Mouse (Mus musculus) CD4-positive, CD25-positive, alpha-beta regulatory T cell, adult 2 months (primary cell): Measurements from ENCODE around the gene Gpatch2.
A peak's percentile ranks its signal among the peaks of the same experiment; 100 is the strongest.

Experiments used
- DNase-seq: peaks from one replicate; pipeline ENCODE4 v3.0.0-alpha.2; 2012; ENCODE audit warnings: low read depth, low spot score

The Gpatch2 gene

DNA sequence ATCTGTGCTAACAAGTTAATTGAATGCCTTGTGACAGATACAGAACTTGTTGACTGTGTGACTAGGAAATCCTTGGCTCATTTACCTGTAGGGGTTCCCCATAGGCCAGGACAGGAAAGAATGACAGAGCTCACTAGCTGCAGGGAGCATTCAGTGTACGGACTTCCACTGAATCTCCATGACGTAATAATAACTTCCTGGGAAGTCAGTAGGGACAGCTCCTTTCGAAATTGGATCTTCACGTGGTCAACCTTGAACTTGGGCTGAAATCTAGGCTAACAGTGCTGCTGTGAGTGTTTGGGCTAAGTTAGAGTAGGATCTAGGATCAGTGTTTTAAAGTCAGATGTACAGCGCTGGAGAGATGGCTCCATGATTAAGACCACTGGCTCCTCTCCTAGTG lies 29.4 kb downstream of the Gpatch2 start:
- DNase-seq, result no peak

DNA sequence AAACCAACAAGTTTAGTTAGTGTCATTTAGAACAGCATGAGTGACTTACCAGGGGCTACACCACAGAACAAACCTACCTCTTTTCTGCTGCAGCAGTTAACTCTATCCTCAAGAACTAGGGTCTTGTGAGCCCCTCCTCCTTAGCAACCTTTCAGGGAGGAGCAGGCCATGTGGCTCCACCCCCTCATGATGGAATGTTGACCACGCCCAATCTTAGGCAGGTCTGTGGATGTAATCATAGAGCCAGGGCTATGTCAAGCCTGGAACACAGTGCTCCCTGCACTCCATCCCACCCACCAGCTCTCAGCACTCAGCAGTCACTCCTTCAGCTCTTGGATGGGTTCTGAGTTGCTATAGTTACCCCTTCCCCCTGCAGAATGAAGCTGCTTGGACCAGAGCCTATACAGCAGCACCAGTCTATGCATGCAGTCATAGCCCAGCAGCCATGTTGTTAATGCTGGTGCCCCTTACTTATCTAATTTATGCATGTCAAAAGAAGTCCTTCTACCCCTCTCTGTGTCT lies 35.5 kb downstream of the Gpatch2 start:
- no peak for DNase-seq

DNA sequence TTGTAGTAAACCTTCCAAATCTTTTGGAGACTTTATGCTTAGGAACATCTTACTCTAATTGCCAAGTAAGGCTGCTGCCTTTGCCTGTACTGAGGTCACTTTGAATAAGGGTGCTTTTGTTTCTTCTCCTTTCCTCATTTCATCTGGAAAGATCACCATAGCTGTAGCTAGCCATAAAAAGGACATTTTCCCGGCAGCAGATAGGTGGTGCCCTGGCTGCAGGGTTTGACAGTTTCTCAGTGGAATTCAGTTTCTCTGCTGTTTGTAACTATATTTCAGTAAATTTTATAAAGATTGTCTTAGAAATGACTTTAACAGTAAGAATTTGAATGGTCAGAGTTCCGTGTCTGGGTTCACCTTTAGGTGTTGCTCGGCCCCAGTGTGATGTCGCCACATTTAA lies 43.4 kb downstream of the Gpatch2 start:
- no peak for DNase-seq

DNA sequence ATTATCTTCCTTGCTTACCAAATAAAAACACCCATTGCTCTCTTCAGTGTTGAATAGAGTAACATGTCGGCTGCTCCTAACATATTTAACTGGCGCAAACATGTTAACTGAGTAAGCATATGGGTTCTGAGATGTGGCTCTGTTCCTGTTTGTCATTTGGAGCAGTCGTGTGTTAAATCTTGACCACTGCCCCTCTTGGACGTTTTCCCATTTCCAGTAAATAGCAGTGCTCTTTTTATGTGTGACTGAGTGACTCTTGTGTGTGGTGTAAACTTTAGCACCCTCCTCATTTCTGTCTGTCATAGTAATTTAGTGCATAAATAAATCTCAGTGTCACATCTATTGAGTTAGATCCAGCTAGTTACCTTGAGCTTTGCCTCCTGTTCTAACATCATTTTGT lies 52.3 kb downstream of the Gpatch2 start:
- no peak for DNase-seq

DNA sequence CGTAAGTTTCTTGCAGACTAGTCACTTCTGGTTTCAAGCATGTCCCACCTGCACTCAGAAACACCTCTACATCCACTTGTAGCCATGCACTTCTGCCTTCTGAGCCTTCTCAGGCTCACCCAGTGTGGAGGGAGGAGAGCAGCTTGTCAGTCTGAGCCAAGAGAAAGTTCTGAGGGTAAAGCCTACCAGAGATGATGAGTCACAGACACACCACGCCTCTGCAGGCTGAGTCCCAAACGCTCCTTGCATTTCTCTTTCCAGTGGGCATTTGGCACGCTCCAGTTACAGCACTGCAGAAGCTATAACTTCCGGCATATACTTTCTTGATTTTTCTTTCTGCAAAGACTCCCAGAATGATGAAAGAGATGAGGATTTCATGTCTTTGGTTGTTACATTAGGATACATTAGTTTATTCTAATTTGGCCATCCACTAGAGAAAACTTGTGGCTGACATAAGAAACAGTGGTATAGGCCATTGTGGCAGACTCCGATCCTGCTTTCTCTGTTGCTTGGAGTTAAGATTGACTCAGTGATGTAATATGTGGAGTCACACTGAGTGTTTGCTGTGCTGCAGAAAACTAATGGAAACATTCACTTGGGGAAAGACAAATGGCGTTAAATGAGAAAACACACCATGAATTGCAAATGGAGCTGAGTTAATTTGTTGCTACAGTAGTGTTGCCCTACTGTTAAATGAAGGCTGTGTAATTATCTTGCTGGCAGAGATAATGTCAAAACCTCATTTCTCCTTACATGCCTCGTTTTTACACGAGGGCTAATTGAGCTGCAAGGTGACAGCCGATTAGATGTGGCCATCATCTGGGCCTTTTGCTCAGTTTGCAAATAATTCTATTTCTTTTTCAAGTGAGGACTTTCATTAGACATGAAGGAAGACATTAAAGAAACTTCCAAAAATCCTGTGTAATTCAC lies 55.3 kb downstream of the Gpatch2 start:
- no peak for DNase-seq

DNA sequence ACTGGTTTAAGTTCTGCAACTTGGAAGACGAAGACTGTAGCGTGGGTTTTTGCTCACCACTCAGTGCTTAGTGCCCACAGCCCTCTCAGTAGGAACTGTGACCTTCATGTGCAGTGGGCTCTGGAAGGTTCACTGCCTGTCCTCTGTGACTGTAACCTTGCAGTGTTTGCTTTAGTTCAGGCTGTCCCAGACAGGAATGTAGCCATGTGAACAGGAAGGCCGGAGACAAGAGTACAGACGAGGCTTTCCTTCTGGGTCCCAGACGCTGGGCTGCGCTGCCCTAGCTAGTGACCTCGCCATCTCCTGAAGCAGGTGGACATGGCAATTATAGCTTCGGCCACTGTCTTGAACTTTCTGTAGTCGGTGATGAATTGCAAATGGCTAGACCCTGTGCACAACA lies 62.0 kb downstream of the Gpatch2 start:
- DNase-seq, result no peak

DNA sequence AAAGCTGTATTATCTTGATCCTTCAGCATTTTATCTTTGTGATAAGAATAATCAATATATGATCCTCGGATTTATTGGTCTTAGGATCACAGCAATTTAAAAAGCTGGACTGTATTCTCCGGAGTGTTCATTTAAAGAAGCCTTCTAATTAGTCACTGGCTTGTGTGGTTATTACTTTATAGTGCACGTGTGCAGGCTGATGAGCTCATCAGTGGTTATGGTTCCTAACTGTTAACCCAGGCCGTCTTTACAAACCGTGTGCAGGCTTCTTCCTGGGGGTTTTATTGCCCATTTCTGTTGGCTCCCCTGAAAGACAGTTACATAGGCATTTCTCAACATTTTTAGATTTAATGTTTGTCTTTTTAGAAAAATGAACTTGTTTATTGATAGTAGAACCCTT lies 63.2 kb downstream of the Gpatch2 start:
- DNase-seq, result no peak

DNA sequence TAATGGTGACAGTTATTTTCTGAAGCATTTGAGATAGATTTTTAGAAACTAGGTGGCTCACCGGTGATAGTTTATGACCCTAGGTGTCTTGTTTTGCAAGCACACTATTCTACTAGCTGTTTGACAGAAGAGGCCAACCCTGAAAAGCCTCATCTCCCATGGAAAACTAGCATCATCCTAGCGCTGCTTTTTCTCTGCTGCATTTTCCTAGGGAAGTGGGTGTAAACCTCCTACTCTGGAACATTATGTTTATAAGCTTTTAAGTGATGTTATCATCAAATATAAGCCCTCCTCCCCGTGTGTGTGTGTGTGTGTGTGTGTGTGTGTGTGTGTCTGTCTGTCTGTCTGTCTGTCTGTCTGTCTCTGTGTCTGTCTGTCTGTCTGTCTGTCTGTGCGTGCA lies 64.5 kb downstream of the Gpatch2 start:
- no peak for DNase-seq

DNA sequence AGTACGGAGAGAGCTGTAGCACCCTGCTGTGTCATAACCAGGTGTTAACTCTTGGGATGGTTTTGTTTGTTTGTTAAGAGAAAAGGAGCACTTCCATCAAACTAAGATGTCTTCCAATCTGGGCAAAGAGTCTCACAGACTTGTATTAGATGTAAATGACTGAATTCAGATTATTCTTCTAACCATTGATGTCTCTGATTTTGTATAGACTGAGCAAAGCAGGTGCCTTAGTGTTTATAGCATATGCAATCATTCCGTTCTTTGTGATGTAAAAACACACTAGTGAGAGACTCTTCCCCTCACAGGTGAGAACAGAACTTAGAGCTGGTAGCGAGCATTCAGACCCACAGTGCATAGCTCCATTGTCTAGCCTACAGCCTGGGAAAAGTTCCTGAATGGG lies 67.0 kb downstream of the Gpatch2 start:
- DNase-seq, result no peak

DNA sequence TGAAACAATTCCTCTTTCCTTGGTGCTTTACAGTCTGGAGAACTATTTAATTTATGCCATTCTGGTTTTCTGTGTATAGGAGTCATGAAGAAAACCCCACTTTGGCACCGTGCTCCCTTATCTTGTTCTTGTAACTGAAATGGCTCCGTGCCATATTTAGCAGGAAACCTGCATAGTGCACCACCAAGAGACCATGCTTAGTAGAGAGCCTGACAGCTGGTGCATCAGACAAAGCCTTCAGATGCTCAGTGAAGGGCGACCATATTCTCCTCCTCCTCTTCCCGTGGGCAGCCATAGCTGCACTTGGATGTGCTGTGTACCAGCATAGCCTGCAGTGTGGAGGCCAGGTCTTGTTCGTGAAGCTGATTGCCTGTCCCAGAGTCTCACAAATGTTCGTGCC lies 67.5 kb downstream of the Gpatch2 start:
- DNase-seq, result no peak

DNA sequence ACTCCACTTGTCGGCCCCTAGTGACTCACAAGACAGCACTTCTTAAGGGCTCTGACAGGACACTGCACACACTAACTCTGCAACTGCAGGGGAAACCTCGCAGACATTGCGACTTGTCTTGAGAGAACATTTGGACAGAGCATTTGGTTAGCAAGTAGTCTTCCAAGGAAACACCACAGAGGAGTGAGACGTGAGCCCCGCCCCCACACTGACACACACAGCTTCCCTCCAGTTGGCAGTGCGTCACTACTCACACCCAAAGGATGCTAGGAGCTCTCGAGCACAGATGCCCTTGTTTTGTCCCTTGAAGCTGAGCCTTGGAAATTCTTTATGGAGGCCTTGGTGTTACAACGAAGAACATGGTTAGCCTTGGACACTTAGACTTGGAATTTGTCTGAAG lies 70.4 kb downstream of the Gpatch2 start:
- DNase-seq, result no peak

DNA sequence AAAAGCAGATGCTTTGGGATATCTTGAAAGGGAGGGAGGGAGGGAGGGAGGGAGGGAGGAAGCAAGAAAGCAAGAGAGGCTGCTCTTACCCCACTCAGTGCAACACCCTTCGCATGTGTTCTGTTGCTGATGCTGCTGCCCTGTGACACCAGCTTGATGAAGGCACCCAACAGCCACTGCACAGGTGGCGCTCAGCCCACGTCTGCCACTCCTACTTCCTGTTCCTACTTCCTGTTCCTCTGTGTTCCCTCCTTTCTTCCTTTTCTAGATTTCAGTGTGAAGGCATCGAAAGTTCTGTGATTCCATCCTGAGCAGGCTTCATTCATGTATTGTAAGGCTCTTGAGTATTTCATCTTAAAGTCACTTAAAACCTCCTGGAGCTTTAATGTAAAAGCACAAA lies 71.1 kb downstream of the Gpatch2 start:
- peak; percentile 45 for DNase-seq

DNA sequence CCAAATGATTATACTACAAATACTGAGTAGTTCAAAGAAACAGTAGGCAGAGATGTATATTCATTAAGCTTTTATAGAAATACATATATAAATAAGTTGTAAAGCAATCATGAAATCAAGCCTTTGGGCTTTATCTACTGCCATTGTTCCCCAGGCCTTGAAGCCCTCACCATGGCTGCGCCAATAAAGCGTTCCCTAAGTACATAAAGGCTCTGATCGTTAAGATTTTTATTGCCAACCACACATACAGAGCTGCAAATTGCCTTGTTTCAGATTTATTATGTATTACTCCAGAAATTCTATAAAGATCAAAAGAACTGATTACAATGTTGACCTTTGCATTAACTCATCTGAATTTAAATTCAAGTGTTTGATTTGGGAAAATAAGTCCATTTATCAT lies 71.6 kb downstream of the Gpatch2 start:
- no peak for DNase-seq

DNA sequence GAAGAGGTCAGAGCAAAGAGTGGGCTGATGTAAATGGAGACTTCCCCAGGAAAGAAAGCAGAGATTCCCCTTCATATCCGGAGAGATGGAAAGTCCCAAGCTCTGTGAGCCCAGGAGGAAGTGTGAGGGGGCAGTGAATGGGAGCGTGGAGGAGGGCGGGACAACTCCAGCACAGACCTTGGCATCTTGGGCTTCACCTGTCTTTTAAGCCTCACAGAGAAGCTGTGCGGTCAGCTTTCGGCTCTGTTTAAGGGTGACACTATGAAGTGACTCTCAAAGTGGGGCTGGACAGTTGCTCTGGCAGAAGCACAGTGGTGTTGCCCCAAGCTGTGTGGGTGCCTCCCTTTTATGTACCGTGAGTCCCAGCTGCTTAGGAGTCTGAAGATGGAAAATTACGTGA lies 74.9 kb downstream of the Gpatch2 start:
- DNase-seq, result no peak

DNA sequence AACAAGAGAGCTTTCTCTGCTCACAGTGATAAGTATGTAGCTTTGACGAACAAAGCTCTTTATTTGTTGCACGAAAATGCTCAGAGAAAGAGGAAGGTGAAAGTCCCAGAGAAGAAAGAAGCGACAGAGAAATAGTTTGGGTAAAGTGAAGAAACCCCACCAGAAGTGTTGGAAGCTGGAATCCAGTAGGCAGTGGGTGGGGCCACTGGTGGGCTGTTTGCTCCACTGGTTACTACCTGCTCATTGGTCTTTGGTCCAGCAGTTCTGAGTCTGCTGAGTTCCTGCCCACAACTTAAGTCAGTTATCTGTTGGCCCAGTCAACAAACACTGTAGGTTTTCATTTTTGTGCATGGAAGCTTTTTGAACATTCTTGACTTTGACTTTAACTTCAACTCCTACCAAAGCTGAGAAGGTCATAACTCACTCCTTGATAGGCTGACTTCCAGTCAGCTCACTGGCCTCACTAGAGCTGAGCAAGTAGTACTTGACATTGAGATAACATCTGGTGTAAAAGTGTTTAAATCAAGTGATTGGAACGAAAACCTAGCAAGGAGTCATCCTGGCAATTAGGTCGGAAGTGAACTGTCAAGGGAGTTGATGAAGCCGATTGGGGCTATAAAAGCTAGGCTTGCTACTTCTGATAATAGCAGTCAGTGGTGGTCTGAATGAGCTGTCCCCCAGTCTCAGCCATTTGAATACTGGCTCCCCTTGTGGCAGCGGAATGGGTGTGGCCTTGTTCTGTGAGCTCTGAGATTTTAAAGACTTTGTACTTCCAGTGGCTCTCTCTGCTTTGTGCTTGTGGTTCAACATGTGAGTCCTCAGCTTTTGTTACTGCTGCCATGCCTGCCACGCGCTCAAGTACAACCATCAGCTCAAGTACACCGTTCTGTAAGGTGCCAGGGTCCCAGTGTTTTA lies 76.4 kb downstream of the Gpatch2 start:
- no peak for DNase-seq

DNA sequence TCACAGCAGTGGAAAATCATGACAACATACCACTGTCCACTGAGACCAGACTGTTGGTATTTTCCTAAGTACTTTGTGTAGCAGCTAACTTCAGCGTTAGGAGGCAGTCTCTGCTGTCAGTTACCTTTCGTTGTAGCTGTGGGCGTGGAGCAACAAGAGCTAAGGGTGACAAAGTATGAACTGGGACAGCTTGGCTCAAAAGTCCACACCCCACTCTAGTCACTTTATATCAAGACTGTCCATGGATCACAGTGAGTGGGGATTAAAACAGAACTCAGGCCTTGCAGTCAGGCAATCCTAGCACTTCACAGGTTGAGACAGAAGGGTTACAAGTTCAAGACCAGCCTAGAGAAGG lies 77.1 kb downstream of the Gpatch2 start:
- no peak for DNase-seq

DNA sequence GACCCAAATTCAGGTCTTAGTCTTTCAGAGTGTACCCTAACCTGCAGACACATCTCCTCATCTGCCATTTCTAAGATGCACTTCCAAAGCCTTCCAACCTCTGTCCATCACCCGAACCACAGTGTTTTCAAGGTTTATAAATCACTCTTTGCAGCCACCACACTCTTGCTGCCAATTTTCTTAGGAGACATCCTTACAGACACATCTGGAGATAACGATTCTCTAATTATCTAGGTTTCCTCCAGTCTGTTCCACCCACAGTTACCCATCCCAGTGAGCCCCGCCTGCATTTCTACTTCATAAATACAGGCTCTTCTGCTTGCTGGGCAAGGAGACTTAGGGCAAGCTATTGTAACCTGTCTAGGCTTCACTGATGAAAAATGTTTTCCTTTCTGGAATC lies 77.9 kb downstream of the Gpatch2 start:
- no peak for DNase-seq

DNA sequence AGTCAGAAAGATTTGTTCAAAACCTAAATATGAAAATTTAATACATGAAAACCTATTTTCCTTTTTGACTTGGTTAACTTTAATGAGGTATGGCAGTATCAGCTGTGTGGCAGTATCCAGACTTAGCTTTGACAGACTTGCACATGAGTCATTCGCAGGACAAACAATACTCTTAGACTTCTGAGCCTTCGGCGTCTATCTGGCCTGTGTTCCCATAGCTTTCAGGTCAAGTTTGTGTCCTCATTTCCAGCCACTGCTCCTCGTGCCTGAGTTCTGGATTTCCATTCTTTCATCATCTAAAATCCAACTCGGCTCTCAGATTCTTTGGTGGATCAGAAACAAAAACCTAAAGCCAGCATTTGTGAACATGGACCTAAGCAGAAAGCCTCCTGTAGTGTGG lies 79.2 kb downstream of the Gpatch2 start:
- no peak for DNase-seq

DNA sequence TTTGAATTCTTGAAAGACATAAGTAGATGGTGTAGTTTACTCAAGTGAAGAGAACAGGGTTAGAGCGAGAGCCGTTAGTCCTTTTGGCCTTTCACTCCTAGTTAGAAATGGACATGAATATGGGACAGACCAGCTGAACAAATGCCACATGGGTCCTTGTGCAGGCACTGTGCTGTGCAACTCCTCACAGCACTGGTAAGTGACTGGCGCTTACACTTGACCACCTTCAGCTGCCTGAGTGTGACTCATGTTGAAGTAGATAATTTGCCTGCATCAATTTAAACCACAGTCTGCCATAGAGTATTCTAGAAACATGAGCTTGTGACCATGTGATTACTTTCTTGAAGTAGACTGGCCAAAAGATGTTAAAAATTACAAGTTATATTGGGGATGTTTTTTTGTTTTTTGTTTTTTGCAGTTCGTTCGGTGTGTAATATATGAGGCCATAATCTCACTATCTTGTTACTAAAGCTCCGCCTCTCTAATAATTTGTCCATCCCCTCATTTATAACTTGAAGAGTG lies 79.8 kb downstream of the Gpatch2 start:
- DNase-seq, result no peak

DNA sequence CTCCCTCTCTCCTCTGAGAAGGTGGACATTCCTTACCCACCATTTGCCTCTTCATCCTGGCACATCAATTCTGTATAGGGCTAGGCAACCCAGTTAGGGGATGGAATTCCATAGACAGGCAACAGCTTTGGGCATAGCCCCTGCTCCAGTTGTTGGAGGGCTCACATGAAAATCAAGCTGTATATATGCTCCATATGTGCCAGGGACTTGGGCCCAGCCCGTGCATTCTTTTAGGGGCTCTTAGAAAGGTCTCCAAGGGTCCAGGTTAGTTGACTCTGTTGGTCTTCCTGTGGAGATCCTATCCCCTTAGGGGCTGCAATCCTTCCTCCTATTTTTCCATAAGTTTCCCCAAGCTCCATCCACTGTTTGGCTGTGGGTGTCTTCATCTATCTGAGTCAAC lies 80.4 kb downstream of the Gpatch2 start:
- no peak for DNase-seq

DNA sequence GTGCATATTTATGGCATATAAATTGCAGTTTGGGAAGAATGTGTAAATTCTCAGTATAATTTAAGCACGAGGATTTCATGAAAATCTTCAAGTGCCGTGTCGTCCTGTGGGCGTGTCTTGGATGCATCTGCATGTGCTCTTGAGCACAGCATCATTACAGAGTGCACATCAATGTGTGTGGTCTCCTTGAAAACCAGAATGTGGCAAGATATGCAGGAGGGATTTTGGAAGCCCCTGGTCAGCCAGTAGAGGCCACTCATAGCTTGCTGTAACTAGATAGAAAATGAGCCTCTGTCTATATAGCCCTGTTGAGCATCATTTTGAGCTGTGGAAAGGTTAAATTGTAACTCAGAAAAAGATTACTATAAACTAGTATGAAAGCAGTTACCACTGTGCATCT lies 83.9 kb downstream of the Gpatch2 start:
- no peak for DNase-seq

DNA sequence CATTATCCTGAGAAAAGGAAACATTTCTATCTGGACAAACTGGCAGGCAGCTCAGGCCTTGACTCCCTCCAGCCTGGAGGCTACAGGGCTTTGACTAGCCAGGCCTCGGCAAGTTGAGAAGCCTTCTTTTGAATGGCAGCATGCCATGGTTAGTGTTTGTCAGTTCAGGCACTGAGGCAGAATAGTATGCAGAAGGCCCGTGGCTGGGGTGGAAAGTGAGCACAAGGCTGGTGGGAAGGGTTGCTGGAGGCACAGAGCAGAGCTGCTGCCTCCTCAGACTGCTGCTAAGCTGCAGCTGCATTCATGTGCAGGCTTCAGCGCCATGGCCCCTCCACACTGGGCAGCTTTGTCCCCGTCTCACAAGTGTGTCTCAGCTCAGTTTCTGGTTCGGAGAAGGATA lies 85.3 kb downstream of the Gpatch2 start:
- DNase-seq, result no peak
